Mouse (Mus musculus): ENCODE measurements around the gene Kdm5a.

The Kdm5a gene

GRCm38 (mm10) chr6:120443363-120444355, 79.7 kb downstream of the Kdm5a start:
- DNase-seq = no peak

- DNase-seq = no peak
Measured at GRCm38 (mm10) chr6:120450208-120450607, 86.3 kb downstream of the Kdm5a start.

- DNase-seq = no peak
Measured at GRCm38 (mm10) chr6:120452384-120453102, 88.6 kb downstream of the Kdm5a start.

- DNase-seq = no peak
Measured at GRCm38 (mm10) chr6:120453103-120453445, 89.2 kb downstream of the Kdm5a start.

GRCm38 (mm10) chr6:120453556-120453955, 89.6 kb downstream of the Kdm5a start:
- no peak for DNase-seq

- DNase-seq = no peak
Measured at GRCm38 (mm10) chr6:120454627-120455077, 90.7 kb downstream of the Kdm5a start.

- no peak for DNase-seq
Measured at GRCm38 (mm10) chr6:120457074-120457473, 93.2 kb downstream of the Kdm5a start.

GRCm38 (mm10) chr6:120457751-120458150, 93.8 kb downstream of the Kdm5a start:
- no peak for DNase-seq

GRCm38 (mm10) chr6:120461217-120461616, 97.3 kb downstream of the Kdm5a start:
- no peak for DNase-seq

GRCm38 (mm10) chr6:120462251-120462650, 98.3 kb downstream of the Kdm5a start:
- DNase-seq = no peak

- peak; percentile 85 to 93 for DNase-seq
Measured at GRCm38 (mm10) chr6:120463086-120463871, 99.4 kb downstream of the Kdm5a start, which contains the start of gene Il17ra. Il17ra (plus strand) TSS chr6:120463247.

- peak; percentile 23 to 56 for DNase-seq
Measured at GRCm38 (mm10) chr6:120463884-120464283, 100.0 kb downstream of the Kdm5a start.

GRCm38 (mm10) chr6:120464406-120464939, 100.5 kb downstream of the Kdm5a start:
- no peak for DNase-seq

- DNase-seq = no peak
Measured at GRCm38 (mm10) chr6:120465393-120465792, 101.5 kb downstream of the Kdm5a start.

- DNase-seq = peak; percentile 51 to 54
Measured at GRCm38 (mm10) chr6:120466609-120467329, 102.8 kb downstream of the Kdm5a start.

- no peak for DNase-seq
Measured at GRCm38 (mm10) chr6:120468259-120468658, 104.3 kb downstream of the Kdm5a start.

GRCm38 (mm10) chr6:120469268-120469667, 105.3 kb downstream of the Kdm5a start:
- DNase-seq = no peak

GRCm38 (mm10) chr6:120469770-120470169, 105.8 kb downstream of the Kdm5a start:
- no peak for DNase-seq

- no peak for DNase-seq
Measured at GRCm38 (mm10) chr6:120470666-120471065, 106.7 kb downstream of the Kdm5a start.

GRCm38 (mm10) chr6:120471991-120472441, 108.1 kb downstream of the Kdm5a start:
- DNase-seq = peak in 1 of 2 experiments; percentile 48

GRCm38 (mm10) chr6:120472455-120473140, 108.7 kb downstream of the Kdm5a start:
- no peak for DNase-seq
